Mouse (Mus musculus): Measurements from ENCODE around the gene Pih1h3b.
A peak's percentile ranks its signal among the peaks of the same experiment; 100 is the strongest.

Gene Pih1h3b

GRCm38 (mm10) chrX:140062135-140062975 is at the start of gene Pih1h3b, which contains the start of gene Nup62cl:
Gene Pih1h3b, plus strand, starts transcription at chrX:140062879.
Gene Nup62cl, minus strand, starts transcription at chrX:140062712.
- peak; percentile 38 for DNase-seq (ENCODE audit: low read depth)

- DNase-seq (ENCODE audit: low read depth), result no peak
These were observed 1.5 kb upstream of the Pih1h3b start for GRCm38 (mm10) chrX:140060886-140061874.

GRCm38 (mm10) chrX:140082535-140082934 is 19.9 kb downstream of the Pih1h3b start:
- DNase-seq (ENCODE audit: low read depth), result no peak

GRCm38 (mm10) chrX:140094066-140094465 is 31.4 kb downstream of the Pih1h3b start:
- no peak for DNase-seq (ENCODE audit: low read depth)
